Mouse (Mus musculus) adrenal gland, adult 8-10 months (tissue): Measurements from ENCODE around the gene Rtn4r. TPM values are rescaled to one million over a fixed set of nuclear protein-coding genes. Genes with fewer than 3 reads are reported as not detected.

Source experiments
- DNase-seq: peaks from one replicate; pipeline ENCODE4 v3.0.0; 2022
- total RNA-seq, 4 experiments: library from RNA; stranded (reverse); gene quantifications; 2 replicates each; pipeline ENCODE4 v1.2.4; 2022

Rtn4r gene
- under 1 TPM in 3 of 4 experiments, not detected in 1; 0.14 to 0.30 (median 0.23) TPM for total RNA-seq

DNA sequence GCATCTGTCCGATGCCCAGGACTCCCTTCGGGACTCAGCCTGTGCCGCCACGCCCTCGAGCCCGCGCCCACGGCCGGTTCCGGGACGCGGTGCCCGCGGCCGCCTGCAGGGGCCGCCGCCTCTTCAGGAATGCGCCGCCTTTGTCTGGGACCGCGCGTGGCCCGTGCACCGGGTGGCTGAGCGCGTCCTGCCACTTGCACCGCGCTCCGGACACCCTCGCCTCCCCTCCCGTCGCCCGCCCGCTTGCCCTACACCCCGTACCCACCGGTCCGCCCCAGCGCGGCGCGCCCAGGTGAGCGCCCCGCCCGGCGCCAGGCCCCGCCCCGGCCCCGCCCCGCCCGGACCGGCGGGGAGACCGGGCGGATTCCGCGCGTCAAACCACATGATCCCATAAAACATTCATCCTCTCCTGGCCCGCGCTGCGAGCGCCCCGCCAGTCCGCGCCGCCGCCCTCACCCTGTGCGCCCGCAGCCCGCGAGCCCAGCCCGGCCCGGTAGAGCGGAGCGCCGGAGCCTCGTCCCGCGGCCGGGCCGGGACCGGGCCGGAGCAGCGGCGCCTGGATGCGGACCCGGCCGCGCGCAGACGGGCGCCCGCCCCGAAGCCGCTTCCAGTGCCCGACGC is at the start of gene Rtn4r:
Gene Rtn4r, plus strand, starts transcription at position 402 of the 621 bp plus-strand sequence.
- no peak for DNase-seq

DNA sequence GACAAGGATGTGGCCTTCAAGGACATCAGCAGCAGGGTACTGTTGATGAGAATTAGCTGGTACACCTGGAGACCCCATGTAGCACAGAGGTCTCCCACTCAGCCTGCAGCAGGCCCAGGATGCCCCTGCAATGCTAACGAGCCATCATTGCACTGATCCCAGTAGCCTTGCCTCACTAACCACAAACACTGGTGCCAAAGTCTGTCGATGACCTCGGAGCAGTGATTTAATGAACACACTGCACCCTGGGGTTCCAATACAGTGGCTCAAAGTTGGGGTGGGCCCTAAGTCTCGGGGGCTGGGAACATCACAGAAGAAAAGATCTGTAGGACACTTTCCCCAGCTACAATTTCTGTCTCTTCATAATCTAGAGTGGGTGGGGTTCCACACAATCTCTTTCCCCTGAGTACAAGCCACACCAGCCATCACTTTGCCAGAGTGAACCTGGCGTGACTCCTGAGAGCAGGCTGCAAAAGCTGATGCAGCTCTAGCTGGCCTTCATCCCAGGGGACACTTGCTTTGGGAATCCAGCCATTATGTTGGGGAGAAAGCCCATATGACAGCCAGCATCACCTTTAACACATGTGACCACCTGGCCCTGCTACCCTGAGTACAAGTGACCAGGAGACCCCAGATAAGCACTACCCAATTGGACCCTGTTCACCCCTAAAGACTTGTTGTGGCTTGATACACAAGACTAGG is 49.0 kb upstream of the Rtn4r start:
- peak; percentile 36 for DNase-seq

DNA sequence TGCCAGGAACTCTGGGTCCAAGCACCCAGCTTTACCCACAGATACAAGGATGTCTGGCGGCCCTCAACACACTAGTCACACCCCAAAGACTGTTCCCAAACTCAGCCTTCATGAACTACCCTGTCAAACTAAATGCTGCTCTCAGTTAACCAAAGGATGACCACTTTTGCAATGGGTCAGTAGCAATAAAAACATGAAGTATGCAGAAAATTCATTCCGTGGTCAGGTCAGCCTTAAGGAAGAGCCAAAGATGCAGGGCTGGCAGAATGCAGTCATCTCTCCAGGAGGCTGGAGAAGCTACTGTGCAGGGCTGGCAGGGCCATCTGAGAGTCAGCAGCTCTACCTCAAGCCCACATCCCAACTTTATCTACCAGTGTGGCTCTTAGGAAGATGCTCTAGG is 48.1 kb upstream of the Rtn4r start:
- no peak for DNase-seq

DNA sequence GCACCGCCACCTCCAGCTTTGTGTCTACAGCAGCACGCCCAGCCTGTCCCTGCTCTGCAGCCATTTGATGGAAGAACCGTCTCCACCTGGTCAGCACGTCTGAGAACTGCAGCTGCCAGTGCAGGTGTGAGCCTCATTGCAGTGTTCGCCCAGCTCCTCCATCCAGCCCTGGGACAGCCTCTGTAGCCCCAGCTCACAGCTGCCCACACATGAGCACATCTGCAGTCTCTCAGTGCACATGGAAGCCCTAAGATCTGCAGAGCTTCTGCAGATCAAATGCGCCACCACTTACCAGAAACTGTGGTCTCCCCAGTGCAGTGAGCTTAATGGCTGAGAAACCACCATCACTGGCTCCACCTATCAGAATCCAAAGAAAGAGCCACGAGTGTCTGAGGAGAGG is 47.3 kb upstream of the Rtn4r start:
- DNase-seq = peak; percentile 9

DNA sequence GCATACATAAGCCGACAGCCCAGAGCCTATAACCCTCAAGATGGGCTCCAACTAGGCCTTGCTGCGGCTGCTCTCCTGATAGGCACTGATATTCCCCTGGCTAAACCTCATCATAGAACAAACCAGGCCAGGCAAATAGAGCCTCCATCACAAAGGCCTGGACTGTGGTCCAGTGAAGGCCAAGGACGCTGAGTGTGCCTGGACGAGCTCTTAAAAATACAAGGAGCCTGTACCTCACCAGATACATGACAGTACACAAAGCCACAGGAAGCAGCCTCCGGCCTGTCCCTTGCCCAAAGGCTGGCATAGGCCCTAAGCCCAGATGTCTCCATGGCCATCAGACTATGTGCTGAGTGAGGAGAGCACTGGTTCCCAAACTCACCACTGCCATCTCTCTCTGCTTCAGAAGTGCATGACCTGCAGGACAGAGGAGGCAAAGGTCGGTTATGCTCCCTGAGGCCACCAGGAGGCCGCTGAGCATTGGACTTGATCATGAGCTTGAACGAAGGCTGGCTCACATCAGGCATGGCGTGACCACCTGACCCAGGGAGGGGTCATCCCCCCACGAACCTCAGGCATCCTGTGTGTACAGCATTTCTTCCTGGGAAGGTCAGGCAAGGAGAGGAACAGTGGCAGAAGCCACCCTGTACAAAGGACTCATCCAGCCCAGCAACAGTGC is 46.2 kb upstream of the Rtn4r start:
- peak; percentile 32 for DNase-seq

DNA sequence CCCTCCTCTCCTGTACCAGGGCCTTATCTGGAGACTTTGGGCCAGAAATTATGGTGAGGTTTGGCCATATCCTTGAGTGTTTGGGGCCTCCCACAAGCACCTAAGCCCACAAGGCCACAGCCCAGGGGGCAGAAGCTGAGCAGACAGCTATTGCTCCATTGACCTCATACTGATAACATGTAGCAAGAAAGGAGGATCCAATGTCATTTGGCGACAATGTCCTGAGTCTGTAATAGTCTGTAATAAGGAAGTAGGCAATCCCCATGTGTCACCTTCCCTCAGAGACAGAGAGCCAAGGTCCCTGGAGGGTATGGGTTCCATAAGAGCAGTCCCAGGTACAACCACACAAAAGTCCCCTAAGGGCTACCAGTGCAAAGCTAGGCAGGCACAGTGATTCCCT is 45.2 kb upstream of the Rtn4r start:
- peak; percentile 64 for DNase-seq

DNA sequence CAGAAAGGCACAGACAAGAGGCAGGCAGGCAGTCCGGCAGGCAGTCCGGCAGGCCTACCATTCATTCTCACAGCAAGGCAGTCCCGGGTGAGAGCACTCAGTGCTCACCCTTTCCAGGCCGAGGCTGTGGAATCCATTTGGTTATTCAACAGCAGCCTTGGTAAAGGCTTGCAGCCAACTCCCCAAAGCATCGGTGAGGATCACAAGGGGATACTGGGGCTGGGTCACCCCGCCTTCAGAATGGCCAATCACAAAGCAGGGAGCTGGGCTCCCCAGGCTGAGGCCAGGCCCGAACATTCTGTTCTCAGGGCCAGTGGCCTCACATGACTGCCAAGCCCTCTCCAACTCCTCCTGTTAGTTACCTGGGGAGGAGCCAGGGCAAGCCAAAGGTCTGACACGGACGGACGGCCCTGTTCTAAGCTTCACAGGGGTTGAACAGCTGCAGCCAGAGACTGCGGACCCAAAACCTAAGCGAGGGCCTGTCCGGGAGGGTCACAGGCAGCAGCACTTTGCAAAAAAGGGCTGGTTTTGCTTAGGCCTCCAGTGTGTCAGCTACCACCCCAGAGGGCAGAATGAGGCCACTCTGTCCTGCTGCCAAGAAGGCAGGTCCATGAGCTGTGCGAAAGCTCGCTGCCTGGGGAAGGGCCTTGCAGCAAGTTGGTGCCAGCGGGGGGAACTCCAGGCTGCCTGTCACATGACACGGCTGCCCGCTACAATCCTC is 44.1 kb upstream of the Rtn4r start:
- peak; percentile 85 for DNase-seq

DNA sequence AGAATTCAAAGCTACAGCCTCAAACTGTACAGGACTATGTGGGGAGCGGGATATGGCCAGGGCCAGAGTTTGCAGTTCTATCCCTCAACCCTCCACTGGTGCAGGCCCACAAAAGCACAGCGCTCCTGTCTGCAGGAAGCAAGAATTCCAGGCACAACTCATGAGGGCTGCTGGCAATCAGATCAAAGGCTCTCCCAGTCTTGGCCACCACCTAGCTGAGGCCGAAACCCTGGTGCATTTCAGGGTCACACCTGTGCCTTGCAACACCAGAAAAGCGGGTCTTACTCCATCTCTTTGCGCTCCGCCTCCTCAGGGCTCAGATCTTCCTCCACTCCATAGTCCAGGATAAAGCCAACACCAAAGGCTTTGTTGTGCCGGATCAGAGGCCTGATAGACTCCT is 43.2 kb upstream of the Rtn4r start:
- peak; percentile 50 for DNase-seq

DNA sequence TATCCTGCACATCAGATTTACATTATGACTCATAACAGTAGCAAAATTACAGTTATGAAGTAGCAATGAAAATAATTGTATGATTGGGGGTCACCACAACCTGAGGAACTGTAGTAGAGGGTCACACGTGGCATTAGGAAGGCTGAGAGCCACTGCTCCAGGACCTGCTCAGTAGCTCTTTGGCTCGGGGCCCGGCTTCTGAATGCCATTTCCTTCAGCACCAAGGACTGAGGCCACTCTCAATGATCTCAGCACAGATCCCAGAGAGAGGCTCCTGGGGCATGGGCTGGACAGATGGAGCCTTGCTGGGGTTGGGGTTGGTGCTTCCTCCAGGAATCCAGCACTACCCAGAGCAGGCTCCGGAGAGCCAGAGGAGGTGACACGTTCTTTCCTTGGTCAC is 40.3 kb upstream of the Rtn4r start:
- peak; percentile 69 for DNase-seq

DNA sequence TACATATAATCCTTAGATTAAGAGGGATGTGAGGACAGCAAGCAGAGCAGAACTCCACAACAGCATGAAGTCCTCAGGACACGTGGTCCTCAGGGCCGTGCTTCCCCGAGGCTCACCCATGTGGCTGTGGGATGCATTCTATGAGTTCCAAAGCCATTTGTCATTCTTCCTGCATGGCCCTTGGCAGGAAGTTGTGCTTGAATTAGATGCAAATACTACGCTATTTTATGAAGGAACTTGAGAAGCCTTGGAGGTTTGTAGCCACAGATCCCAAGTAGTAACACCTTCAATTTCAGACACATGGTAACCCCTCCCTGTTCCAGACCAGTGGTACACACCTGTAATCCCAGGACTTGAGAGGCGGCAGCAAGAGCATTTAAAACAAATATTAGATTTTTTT is 31.1 kb upstream of the Rtn4r start:
- no peak for DNase-seq

DNA sequence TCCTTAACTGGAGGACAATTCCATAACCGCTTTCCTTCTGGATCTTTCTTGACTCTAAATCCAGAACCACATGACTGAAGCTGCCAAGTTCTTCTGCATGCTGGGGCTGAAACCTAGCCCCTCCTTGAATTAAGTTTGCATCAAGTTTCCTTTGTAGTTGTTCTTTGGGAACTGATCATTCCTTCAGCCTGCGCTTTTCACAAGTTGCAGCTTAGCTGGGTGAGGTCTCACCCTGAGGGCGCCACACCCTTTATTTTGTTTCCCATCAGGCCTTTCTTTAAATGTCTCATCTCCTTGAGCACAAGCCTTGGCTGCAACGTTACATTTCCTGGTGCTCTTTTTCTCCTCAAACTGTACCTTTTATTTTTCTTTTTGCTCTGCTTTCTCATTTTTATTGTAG is 24.6 kb upstream of the Rtn4r start:
- DNase-seq = no peak

DNA sequence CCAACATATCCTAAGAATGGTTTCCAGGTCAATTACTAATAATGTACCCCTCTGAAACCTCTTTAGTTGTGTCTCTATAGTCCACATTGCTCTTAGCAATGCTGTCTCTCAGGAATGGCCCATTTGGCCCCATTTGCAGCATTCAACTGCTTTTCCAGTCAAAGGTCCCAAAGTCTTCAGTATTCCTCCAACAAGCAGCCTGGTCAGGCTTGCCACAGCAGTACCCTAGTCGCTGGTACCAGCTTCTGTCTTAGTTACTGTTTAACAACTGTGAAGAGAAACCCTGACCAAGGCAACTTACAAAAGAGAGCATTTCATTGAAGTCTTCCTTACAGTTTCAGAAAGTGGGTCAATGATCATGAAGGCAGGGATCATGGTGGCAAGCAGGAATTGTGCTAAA is 24.1 kb upstream of the Rtn4r start:
- DNase-seq = no peak

DNA sequence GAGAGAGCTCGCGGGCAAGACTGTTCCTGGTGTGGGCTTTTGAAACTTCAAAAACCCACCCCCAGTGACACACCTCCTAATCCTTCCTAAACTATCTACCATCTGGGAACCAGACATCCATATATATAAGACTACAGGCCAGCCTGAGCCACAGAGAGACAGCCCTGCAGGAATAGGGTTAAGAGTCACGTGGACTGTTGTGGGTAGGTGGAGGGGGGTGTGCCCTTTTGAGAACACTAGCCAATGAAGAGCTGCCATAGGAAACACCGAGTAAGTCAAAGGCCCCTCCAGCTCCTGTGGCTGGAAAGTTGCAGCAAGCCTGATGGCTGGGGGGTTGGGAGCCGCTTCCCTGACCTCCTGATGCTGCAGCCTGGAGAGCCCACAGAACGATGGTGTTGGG is 23.6 kb upstream of the Rtn4r start:
- DNase-seq = no peak

DNA sequence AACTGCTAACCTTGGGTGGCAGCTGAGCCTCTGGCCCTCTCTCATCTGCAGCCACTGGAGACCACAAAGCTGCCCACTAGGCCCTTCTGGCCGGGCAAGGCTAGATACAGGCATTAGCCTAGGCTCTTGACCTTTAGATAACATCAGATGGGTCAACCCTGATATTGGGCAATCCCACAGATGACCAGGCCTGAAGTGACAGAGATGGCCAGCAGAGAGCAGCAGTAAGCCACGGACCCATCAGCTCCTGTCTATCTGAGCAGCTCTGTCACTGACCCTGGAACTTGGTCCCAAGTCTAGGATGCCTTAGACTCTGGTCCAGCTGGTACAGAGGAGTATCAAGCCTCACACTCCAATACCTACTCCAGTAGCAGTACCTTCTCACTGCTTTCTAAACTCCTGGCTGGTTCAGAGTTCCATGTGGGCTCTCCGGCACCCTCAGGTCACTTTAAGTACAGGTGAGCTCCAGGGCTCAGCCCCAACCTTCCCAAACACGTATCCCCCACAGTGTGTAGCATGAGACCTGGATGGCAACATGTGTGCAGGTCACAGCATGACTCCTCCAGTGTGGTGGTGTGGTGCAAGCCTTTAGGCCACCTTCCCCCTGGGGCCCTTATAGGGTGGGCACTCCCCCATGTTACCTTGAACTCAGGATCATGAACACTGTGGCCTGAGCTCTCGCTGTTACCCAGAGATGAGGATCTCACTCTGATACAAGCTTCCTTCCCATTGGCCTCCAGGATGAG is 19.0 kb upstream of the Rtn4r start:
- DNase-seq = peak; percentile 82

DNA sequence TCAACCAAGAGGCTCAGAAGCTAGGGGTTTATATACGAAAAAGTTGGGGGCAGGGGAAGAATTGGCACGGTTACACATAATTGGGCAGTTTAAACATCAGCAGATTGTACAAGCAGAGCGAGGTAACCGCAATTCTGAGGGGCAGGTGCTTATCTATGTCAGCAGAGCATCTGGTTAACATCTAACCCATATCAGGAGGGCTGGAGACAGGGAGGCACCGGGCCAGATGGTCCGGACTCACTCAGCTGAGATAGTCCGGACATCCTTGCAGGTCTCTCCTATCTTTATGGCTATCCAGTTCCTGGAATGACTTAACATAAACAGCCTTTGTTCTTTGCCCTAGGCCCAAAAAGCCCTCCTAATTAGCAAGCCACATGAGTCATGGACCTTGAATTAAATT is 16.4 kb upstream of the Rtn4r start:
- no peak for DNase-seq

DNA sequence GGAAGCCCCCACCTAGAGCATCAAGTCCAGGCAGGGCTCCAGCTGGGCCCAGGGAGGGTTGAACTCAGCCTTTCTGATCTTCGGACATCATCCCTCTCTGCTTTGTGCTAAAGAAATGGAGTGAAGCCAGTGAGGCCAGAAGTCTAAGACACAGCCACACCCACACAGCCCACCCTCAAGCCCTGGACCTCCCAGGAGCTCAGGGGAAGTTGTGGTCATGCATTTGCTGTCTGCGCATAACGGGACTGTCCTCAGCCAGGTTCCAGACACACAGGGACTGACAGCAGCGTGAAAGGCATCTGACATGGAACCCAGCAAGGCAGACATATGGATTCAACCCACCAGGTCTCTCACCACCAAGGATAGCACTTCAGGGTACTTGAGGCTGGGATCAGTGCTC is 11.0 kb upstream of the Rtn4r start:
- no peak for DNase-seq

DNA sequence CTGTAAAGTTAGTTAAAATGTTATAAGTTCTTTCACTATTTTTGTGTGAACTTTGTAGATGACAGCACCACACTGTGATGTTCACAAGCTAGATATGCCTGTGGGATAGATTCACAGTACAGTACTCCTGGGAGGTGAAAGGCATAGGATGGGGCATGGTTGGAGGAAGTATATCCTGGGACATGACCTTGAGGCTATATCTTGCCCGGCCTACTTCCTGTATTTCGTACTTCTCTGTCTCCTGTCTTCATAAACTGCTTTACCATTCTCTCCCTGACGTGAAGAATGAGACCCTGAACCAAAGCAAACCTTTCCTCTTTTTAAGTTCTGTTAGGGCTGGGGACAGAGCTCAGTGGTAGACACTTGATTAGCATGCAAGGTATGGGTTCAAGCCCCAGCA is 9.2 kb upstream of the Rtn4r start:
- no peak for DNase-seq

DNA sequence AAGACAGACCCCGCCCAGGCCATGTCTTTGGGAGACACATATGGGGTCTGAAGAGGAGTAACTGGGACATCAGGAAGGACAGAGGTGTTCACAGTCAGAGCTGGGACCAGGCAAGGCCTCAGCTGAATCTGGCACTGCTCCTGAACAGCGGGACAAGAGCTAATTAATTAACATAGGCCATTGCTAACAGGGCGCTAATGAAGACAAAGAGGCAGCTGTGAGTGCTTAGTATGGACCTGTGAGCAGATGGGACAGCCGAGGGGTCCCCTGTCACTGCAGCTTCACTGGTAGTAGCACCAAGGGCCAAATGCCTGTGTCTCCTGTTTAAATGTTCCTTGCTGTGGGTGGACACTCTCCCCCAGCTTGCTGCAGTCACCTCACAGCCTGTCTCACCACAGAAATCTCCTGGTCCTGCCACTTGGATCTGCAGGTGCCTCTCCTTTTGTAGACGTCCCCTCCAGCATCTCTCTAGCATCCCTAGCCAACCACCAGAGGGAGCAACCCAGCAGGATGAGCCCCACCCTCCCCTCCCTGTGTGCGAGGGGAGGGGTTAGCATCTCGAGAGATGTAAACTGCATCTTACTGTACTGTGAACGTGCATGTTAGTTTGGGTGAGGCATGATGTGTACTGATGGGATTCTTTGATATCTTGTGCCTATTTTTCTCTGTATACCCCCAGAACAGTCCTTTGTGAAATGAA is 8.3 kb upstream of the Rtn4r start:
- DNase-seq = no peak

DNA sequence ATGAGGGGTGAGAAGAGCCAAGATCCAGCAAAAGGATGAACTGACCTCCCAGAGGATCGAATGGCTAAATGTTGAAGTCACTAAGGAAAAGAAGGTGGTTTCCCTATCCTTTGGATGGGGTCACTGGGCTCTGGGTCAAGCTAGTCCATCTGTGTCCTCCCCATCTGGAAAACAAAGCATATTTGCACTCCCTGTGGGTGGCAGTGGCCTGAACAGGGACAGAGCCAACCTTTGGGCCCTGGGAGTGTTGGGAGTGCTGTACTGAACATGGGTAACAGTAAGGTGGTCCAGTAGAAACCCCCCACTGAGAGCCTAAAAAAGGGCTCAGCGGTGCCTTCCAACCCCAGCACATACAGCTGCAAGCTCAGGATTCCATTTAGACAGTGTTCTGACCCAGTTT is 4.7 kb upstream of the Rtn4r start:
- DNase-seq = no peak

DNA sequence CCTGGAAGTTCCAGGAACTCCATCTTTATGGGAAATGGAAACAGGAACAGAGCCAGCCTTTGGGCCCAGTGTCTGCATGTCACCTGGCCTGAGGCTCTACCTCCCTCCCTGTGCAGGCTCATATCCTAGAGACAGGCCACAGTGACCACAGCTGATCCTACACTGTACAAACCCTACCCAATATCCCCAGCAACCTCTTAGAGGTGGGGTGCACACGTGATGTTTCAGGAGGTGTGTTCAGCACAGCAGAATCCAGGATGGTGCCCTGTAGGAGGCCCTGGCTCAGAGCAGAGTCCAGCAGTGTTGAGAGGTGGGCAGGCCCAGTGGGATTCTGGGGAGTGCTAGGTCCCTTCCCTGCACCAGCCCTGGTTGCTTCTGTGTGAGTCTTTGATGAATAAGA is 4.0 kb upstream of the Rtn4r start:
- DNase-seq = no peak

DNA sequence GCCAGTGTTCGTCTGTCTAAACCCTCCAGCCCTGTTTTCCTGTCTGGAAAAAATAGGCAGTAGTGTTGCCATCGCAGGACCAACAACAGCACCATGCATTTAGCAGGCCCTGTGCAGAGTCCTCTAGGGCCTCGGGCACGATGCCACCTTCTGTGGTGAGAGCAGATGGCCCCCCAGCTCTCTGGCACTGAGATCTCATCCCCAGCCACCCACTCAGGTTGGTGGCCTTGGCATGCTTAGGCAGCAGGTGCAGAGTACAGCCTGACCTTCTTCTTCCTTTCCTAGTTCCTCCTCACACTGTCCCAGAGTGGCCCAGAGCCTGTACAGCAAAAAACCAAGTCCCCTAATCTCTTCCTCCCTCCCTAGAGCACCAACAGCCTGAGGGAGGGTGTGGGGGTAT is 3.4 kb upstream of the Rtn4r start:
- no peak for DNase-seq

DNA sequence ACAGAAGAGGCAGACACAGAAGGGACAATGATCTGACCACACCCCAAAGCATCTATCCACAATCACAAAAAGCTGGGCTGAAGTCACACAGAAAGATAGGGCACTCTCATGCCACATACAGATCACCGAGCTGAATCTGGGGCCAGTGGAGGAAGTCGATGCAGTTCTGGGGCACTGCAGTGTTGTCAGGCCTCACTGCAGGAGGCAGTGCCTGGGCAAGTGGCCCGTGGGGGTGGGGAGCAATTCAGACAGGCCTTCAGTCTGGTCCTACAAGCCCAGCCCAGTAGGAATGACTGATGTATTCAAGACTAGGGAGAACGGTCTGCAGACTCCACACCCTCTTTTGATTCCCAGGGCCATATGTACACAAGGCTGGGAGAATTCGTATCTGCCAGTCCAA is 2.8 kb upstream of the Rtn4r start:
- DNase-seq = no peak
